Mouse (Mus musculus) C2C12 (cell line): ENCODE results near the gene Gm26602.

ENCODE experiments used
- CTCF ChIP-seq: IDR thresholded peaks from one replicate; pipeline ENCODE4 v1.5.1; 2011; ENCODE audit not compliant: control insufficient read depth, insufficient read depth, insufficient read length
- USF1 ChIP-seq: IDR thresholded peaks from one replicate; pipeline ENCODE4 v1.6.1; 2011; ENCODE audit warnings: low read depth, mild to moderate bottlenecking, control low read depth, moderate library complexity

DNA sequence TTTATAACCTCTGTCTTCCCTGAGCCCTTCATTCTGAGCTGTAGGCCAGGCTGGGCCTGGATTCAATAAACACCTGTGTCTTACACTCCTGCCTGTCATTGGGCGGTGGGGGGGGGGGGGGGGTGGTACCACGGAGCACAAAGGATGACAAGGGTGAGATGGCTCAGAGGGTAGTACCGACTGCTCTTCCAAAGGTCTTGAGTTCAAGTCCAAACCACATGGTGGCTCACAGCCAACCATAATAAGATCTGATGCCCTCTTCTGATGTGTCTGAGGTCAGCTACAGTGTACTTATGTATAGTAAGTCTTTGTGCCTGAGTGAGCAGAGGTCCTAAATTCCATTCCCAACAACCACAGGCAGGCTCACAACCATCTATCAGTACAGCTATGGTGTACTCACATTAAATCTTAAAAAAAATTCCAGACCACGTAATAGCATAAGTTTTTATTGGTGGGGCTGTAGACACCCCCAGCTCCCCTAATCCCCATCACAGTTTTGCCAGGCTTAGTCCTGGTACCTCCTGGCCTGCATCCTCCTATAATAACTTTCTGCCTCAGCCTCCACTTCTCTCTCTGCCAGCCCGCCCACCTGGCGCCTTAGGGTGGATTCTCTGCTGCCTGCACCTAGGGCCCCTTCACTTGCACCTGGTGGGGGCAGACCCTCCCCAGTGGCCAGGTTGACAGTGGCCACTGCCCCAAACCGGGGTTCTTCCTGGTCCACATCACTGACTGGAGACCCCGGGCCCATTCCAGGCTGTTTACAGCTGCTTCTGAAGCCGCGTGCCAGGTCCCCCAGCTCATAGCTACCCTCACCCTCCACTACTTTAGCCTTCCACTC lies 46.1 kb upstream of the Gm26602 start:
- TF ChIP-seq CTCF (no peak), USF1 (no peak)
